Mouse (Mus musculus) intestine, postnatal 0 days (tissue): Measurements from ENCODE around the gene Ephb2. TPM values are rescaled to one million over a fixed set of nuclear protein-coding genes. Genes with fewer than 3 reads are reported as not detected.

Experiments
- ATAC-seq: fragments of 200-750 bp; cut with Nextera tagmentation; 2 replicates; pipeline ENCODE4 v1.8.0; 2017; ENCODE audit warnings: mild to moderate bottlenecking, moderate TSS enrichment, moderate library complexity
- H3K27ac ChIP-seq: fragments of 300-500 bp; sonication (generic); 2 replicates; pipeline ENCODE4 v1.5.1; 2014; ENCODE audit warnings: mild to moderate bottlenecking, low read depth, low read length, moderate library complexity
- H3K27me3 ChIP-seq: fragments of 300-500 bp; sonication (generic); replicated peaks from 2 replicates; pipeline ENCODE4 v1.6.1; 2014; ENCODE audit warnings: low read length, mixed read lengths; ENCODE audit not compliant: control insufficient read depth, insufficient read depth
- H3K36me3 ChIP-seq: fragments of 300-500 bp; sonication (generic); 2 replicates; pipeline ENCODE4 v1.6.1; 2014; ENCODE audit warnings: mild to moderate bottlenecking, moderate library complexity; ENCODE audit not compliant: control insufficient read depth, insufficient read depth
- H3K4me1 ChIP-seq: fragments of 300-500 bp; sonication (generic); replicated peaks from 2 replicates; pipeline ENCODE4 v1.6.1; 2014; ENCODE audit warnings: antibody characterized with exemption, low read length, mixed read lengths; ENCODE audit not compliant: control insufficient read depth, insufficient read depth
- H3K4me2 ChIP-seq: fragments of 300-500 bp; sonication (generic); replicated peaks from 2 replicates; pipeline ENCODE4 v1.6.1; 2014; ENCODE audit warnings: low read depth, mild to moderate bottlenecking, moderate library complexity
- H3K4me3 ChIP-seq: fragments of 300-500 bp; sonication (generic); 2 replicates; pipeline ENCODE4 v1.5.1; 2014; ENCODE audit warnings: low read depth, low read length
- H3K9ac ChIP-seq: fragments of 300-500 bp; sonication (generic); 2 replicates; pipeline ENCODE4 v1.6.1; 2014; ENCODE audit warnings: mild to moderate bottlenecking, low read depth, low read length
- H3K9me3 ChIP-seq: fragments of 300-500 bp; sonication (generic); 2 replicates; pipeline ENCODE4 v1.6.1; 2016; ENCODE audit warnings: mixed run types; ENCODE audit not compliant: control insufficient read depth
- CTCF ChIP-seq: sonication (generic); IDR thresholded peaks from 2 replicates; pipeline ENCODE4 v1.5.1; 2016; ENCODE audit warnings: low read depth, mild to moderate bottlenecking, control low read depth, antibody characterized with exemption, moderate library complexity
- WGBS: fragments of 180-500 bp; shearing (Covaris S2); extraction: QIAGEN DNeasy Blood & Tissue Kit; methylation state at CpG from one replicate; pipeline ENCODE4 v1.1.7; 2014; 5-methylcytosine and 5-hydroxymethylcytosine counted together
- polyA plus RNA-seq: library from polyadenylated mRNA; unstranded; fragments of >200 nt; fragmentation: Nextera tagmentation; extraction: Ambion mirVana; gene quantifications from 2 replicates; pipeline ENCODE4 v1.2.1, GENCODE M21; 2015

Ephb2 gene
- polyA plus RNA-seq, 1 experiment from 2014 or later: 5.7 TPM

- Histone ChIP-seq H3K9me3 (no peaks in the 10 kb centered on the region), H3K4me1 (no peaks in the 10 kb centered on the region), H3K4me2 (no peak overlapping the region), H3K4me3 (no peak overlapping the region), H3K27ac (no peak overlapping the region), H3K36me3 (peaks cover 14% of the 10 kb centered on the region; the same call in 1 of the 2 replicates), H3K27me3 (no peaks in the 10 kb centered on the region), H3K9ac (no peak overlapping the region)
- WGBS: 75% methylated on average over 17 of the region's 17 CpGs
- TF ChIP-seq CTCF: no peak
- no peak for ATAC-seq
These were observed 65.1 kb downstream of the Ephb2 start for GRCm38 (mm10) chr4:136770718-136771117.

- H3K4me3 ChIP-seq: no peak overlapping the region
- no peak overlapping the region for H3K9ac ChIP-seq
- no peak overlapping the region for H3K27ac ChIP-seq
- no peaks in the 10 kb centered on the region for H3K27me3 ChIP-seq
- no peaks in the 10 kb centered on the region; the same call in 1 of the 2 replicates for H3K4me1 ChIP-seq
- H3K4me2 ChIP-seq: no peak overlapping the region
- 96% methylated on average over 3 of the region's 3 CpGs for WGBS
- ATAC-seq: no peak
- TF ChIP-seq CTCF: peak; percentile 49
- peaks cover 14% of the 10 kb centered on the region; the same call in 1 of the 2 replicates for H3K36me3 ChIP-seq
- H3K9me3 ChIP-seq: no peaks in the 10 kb centered on the region
These were observed 67.3 kb downstream of the Ephb2 start for GRCm38 (mm10) chr4:136768499-136768898.

- no peak overlapping the region for H3K9ac ChIP-seq
- peak overlapping the region; percentile 37 for H3K4me2 ChIP-seq
- H3K27ac ChIP-seq: peak overlapping the region; percentile 21; the same call in 1 of the 2 replicates
- H3K9me3 ChIP-seq: no peaks in the 10 kb centered on the region
- H3K4me3 ChIP-seq: no peak overlapping the region
- 31% methylated on average over 7 of the region's 7 CpGs for WGBS
- H3K4me1 ChIP-seq: no peaks in the 10 kb centered on the region; the same call in none of the 2 replicates
- peaks cover 4% of the 10 kb centered on the region; the same call in 1 of the 2 replicates for H3K36me3 ChIP-seq
- peak; percentile 44 for ATAC-seq
- no peak for TF ChIP-seq CTCF
- no peaks in the 10 kb centered on the region for H3K27me3 ChIP-seq
These were observed 70.7 kb downstream of the Ephb2 start for GRCm38 (mm10) chr4:136765080-136765479.

GRCm38 (mm10) chr4:136763349-136763748 is 72.4 kb downstream of the Ephb2 start:
- Histone ChIP-seq H3K27me3 (no peaks in the 10 kb centered on the region), H3K9ac (no peak overlapping the region), H3K36me3 (peaks cover 14% of the 10 kb centered on the region; the same call in 1 of the 2 replicates), H3K27ac (no peak overlapping the region), H3K9me3 (no peaks in the 10 kb centered on the region), H3K4me1 (no peaks in the 10 kb centered on the region; the same call in none of the 2 replicates), H3K4me3 (no peak overlapping the region), H3K4me2 (no peak overlapping the region)
- ATAC-seq: no peak
- 55% methylated on average over 5 of the region's 5 CpGs for WGBS
- no peak for TF ChIP-seq CTCF

DNA sequence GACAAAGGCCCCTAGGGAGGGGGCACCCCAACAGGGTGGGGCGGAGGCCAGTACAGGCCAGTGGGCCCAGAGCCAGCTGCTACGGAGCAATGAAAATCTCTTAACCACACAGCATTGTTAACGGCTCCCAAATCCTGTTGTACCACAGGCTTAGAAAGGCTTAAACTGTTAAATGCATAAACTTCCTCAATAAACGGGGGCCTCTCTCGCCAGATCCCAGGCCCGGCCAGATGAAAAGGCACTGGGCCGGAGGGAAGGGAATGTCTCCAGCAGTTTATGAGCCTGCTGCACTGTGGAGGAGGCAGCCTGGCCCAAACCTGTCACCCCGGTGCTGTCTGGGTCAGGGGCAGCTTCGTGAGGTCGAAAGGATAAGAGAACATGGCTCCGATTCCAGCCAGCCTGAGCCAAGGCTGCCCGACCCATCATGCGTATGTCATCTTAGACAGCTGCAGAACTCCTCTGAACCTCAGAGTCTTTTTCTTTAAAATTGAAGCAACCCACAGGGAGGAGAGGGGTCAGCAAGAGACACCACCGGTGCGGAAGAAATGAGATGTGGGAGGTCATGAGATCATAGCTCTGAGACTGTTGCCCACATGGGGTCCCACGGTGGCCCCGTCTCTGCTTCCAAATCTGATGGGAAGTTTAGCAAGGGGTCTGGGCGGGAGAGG is 73.9 kb downstream of the Ephb2 start:
- ATAC-seq: peak; percentile 64
- WGBS: 26% methylated on average over 18 of the region's 18 CpGs
- Histone ChIP-seq H3K9ac (0 out of 2 replicates have a peak overlapping the region, but pooled peaks have one; percentile 13), H3K4me1 (no peaks in the 10 kb centered on the region; the same call in none of the 2 replicates), H3K36me3 (peaks cover 10% of the 10 kb centered on the region; the same call in 1 of the 2 replicates), H3K4me2 (no peak overlapping the region; the same call in 1 of the 2 replicates), H3K27me3 (no peaks in the 10 kb centered on the region), H3K27ac (0 out of 2 replicates have a peak overlapping the region, but pooled peaks have one; percentile 21), H3K4me3 (no peak overlapping the region), H3K9me3 (no peaks in the 10 kb centered on the region)
- TF ChIP-seq CTCF: no peak

- no peak for TF ChIP-seq CTCF
- peaks cover 10% of the 10 kb centered on the region; the same call in 1 of the 2 replicates for H3K36me3 ChIP-seq
- WGBS: 65% methylated on average over 11 of the region's 11 CpGs
- H3K4me1 ChIP-seq: no peaks in the 10 kb centered on the region; the same call in none of the 2 replicates
- H3K4me3 ChIP-seq: no peak overlapping the region
- ATAC-seq: no peak
- no peak overlapping the region for H3K4me2 ChIP-seq
- H3K9me3 ChIP-seq: no peaks in the 10 kb centered on the region
- no peaks in the 10 kb centered on the region for H3K27me3 ChIP-seq
- no peak overlapping the region for H3K9ac ChIP-seq
- no peak overlapping the region for H3K27ac ChIP-seq
These were observed 74.9 kb downstream of the Ephb2 start for GRCm38 (mm10) chr4:136760882-136761281.
